Mouse (Mus musculus) stomach, postnatal 0 days (tissue): Measurements from ENCODE around the gene Skor1. TPM values are rescaled to one million over a fixed set of nuclear protein-coding genes. Genes with fewer than 3 reads are reported as not detected.

ENCODE experiments used
- ATAC-seq: fragments of 200-750 bp; cut with Nextera tagmentation; 2 replicates; pipeline ENCODE4 v1.8.0; 2017; ENCODE audit not compliant: low FRiP score, low TSS enrichment
- DNase-seq: peaks from one replicate; pipeline ENCODE4 v3.0.0-alpha.2; 2016; ENCODE audit warnings: low spot score
- H3K27ac ChIP-seq: fragments of 300-500 bp; sonication (generic); replicated peaks from 2 replicates; pipeline ENCODE4 v1.5.1; 2014; ENCODE audit warnings: mild to moderate bottlenecking, control low read depth
- H3K27me3 ChIP-seq: fragments of 300-500 bp; sonication (generic); 2 replicates; pipeline ENCODE4 v1.6.1; 2014; ENCODE audit warnings: low read length; ENCODE audit not compliant: control insufficient read depth, insufficient read depth
- H3K36me3 ChIP-seq: fragments of 300-500 bp; sonication (generic); 2 replicates; pipeline ENCODE4 v1.6.1; 2014; ENCODE audit warnings: low read length, mixed read lengths; ENCODE audit not compliant: control insufficient read depth, insufficient read depth
- H3K4me1 ChIP-seq: fragments of 300-500 bp; sonication (generic); replicated peaks from 2 replicates; pipeline ENCODE4 v1.6.1; 2014; ENCODE audit warnings: antibody characterized with exemption; ENCODE audit not compliant: control insufficient read depth, insufficient read depth
- H3K4me2 ChIP-seq: fragments of 300-500 bp; sonication (generic); replicated peaks from 2 replicates; pipeline ENCODE4 v1.6.1; 2014; ENCODE audit warnings: low read depth, mild to moderate bottlenecking, control low read depth, moderate library complexity
- H3K4me3 ChIP-seq: fragments of 300-500 bp; sonication (generic); 2 replicates; pipeline ENCODE4 v1.5.1; 2014; ENCODE audit warnings: low read depth, low read length, control low read depth
- H3K9ac ChIP-seq: fragments of 300-500 bp; sonication (generic); 2 replicates; pipeline ENCODE4 v1.6.1; 2014; ENCODE audit warnings: mild to moderate bottlenecking, low read length, control low read depth, mixed read lengths
- H3K9me3 ChIP-seq: fragments of 300-500 bp; sonication (generic); 2 replicates; pipeline ENCODE4 v1.6.1; 2016; ENCODE audit warnings: low read length; ENCODE audit not compliant: control insufficient read depth
- CTCF ChIP-seq: IDR thresholded peaks from 2 replicates; pipeline ENCODE4 v1.5.1; 2016; ENCODE audit warnings: antibody characterized with exemption, low read depth, mild to moderate bottlenecking, moderate library complexity
- EP300 ChIP-seq: optimal IDR thresholded peaks from 2 replicates; pipeline ENCODE3; 2016; ENCODE audit warnings: antibody characterized with exemption
- WGBS: fragments of 180-500 bp; shearing (Covaris S2); extraction: QIAGEN DNeasy Blood & Tissue Kit; methylation state at CpG from one replicate; pipeline ENCODE4 v1.1.7; 2014; 5-methylcytosine and 5-hydroxymethylcytosine counted together
- polyA plus RNA-seq: library from polyadenylated mRNA; unstranded; fragments of >200 nt; fragmentation: Nextera tagmentation; extraction: Ambion mirVana; gene quantifications from 2 replicates; pipeline ENCODE4 v1.2.1, GENCODE M21; 2015

Skor1 gene
- polyA plus RNA-seq, 1 experiment from 2014 or later: not detected

DNA sequence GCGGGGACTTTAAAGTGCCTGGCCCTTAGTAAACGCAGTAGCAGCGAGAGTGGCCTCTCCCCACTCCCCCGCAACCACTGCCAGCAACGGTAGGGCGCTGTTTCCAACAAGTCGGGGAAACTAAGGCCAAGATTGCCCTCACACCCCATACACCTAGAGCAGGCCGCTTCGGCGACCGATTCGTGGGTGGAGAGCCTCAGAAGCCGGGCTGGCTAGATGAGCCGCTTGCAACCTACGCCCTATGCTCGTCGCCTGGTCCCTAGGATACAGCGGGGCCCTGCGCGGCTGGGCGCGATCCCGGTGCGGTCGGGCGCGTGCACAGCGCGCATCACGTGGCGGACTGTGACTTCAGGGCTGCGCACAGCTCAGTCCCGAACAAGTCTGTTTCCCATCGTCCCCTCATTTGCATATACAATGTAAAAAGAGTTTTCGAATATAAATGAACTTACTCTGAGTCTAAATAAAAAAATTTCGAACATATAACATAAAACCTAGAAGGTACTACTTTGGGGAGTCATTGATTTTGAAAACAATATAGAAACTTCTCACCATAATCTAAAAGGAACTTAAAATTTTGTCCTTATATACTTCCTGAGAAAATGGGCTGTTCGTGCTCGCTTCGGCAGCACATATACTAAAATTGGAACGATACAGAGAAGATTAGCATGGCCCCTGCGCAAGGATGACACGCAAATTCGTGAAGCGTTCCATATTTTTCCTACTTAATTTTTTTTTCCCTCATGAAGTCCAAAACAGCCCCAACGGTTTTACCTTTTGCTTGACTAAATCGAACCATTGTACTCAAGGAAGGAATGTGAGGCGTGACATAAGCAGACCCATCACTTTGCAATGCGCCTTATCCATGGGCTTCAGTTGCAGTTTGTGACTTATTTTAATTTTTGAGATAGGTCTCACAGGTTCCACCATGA is 15.8 kb downstream of the Skor1 start:
- H3K36me3 ChIP-seq: no peaks in the 10 kb centered on the region
- peak; percentile 95 for DNase-seq
- H3K4me1 ChIP-seq: 0 out of 2 replicates have a peak, but pooled peaks cover 4% of the 10 kb centered on the region
- H3K9ac ChIP-seq: peak overlapping the region; percentile 80
- peak overlapping the region; percentile 85 for H3K4me2 ChIP-seq
- H3K27ac ChIP-seq: peak overlapping the region; percentile 87
- H3K9me3 ChIP-seq: no peaks in the 10 kb centered on the region
- ATAC-seq: peak; percentile 98
- H3K27me3 ChIP-seq: peaks cover 6% of the 10 kb centered on the region; the same call in 1 of the 2 replicates
- WGBS: 1% methylated on average over 48 of the region's 48 CpGs
- TF ChIP-seq EP300: no peak
- 0 out of 2 replicates have a peak, but pooled peaks have one; percentile 4 for TF ChIP-seq CTCF
- peak overlapping the region; percentile 66 for H3K4me3 ChIP-seq

DNA sequence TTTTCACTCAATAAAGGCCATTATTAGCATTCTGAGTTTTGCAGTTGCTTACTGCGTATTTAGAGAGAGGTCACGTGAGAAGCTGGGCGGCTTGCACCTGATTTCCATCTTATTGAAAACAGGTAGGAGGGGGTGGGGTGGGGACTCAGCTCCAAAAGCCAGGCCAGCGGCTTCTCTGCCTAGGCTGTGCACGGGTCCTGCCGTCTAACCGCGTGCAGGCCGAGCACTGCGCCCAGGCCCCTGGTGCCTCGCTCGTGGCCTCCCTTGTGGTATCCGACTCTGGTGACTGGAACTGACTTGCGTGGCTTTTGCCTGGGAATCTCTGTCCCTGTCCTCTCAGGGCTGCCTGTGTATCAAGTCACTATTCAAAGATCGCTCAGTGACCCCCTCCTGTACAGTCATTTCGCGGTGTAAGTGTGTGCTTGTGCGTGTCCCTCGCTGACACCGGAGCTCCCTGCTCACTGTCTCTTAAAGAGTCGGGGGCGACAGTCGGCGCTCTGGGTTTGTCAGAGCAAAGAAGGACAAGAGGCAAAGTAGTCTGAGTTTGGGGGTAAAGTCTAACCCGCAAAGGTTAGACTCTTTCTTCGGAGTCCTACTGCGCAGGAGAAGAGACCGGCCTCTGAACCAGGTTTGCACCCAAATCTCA is 16.7 kb downstream of the Skor1 start:
- peak overlapping the region; percentile 87 for H3K27ac ChIP-seq
- peaks cover 3% of the 10 kb centered on the region; the same call in 1 of the 2 replicates for H3K27me3 ChIP-seq
- H3K4me1 ChIP-seq: 0 out of 2 replicates have a peak, but pooled peaks cover 4% of the 10 kb centered on the region
- H3K9ac ChIP-seq: peak overlapping the region; percentile 80
- WGBS: 11% methylated on average over 28 of the region's 28 CpGs
- H3K4me2 ChIP-seq: peak overlapping the region; percentile 85
- TF ChIP-seq CTCF (no peak), EP300 (no peak)
- ATAC-seq (peak; percentile 24; the same call in 1 of the 2 replicates), DNase-seq (peak; percentile 56)
- H3K9me3 ChIP-seq: no peaks in the 10 kb centered on the region
- peak overlapping the region; percentile 66 for H3K4me3 ChIP-seq
- H3K36me3 ChIP-seq: no peaks in the 10 kb centered on the region

DNA sequence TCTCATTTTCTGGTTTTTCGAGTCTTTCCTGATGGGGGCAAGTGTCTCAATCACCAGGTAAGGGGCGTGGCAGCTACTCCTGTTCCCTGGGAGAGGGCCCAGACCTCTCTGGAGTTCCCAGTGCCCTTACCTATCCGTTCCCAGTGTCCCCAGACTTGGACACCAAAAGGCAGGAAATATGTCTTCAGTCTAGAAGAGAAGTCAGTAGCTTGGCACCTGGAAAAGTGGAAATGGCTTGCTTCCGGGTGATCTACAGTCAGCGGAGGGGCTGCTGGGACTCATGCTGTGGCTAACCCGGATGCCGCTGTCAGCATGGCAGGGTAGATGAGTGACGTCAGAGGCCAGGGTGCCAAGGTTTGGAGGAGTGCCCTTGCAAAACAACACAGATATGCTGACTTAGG is 19.1 kb downstream of the Skor1 start:
- H3K4me2 ChIP-seq: no peak overlapping the region
- TF ChIP-seq EP300: no peak
- TF ChIP-seq CTCF: no peak
- H3K27me3 ChIP-seq: peaks cover 1% of the 10 kb centered on the region; the same call in 1 of the 2 replicates
- 0 out of 2 replicates have a peak, but pooled peaks cover 4% of the 10 kb centered on the region for H3K4me1 ChIP-seq
- H3K27ac ChIP-seq: 0 out of 2 replicates have a peak overlapping the region, but pooled peaks have one; percentile 14
- H3K36me3 ChIP-seq: no peaks in the 10 kb centered on the region
- H3K9me3 ChIP-seq: no peaks in the 10 kb centered on the region
- H3K4me3 ChIP-seq: no peak overlapping the region
- DNase-seq (no peak), ATAC-seq (no peak)
- H3K9ac ChIP-seq: no peak overlapping the region
- WGBS: 69% methylated on average over 8 of the region's 8 CpGs

DNA sequence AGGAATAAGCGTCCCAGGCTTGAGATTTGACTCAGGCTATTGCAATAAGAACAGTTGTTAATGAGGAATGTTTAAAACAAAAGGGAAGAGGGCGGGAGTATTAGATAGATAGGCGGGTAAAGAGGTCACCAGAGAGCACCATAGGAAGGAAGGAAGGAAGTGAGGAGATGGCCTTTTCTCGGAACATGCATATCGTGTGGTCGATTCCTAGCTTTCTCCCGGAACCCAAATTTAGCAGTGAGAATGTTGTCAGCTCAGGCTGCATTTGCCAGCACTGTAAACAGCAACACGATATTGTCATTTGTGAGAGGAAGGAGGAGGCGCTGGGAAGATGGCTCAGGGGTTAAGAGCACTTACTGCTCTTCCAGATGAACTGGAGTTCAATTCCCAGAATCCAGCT is 24.2 kb downstream of the Skor1 start:
- H3K4me2 ChIP-seq: no peak overlapping the region; the same call in 1 of the 2 replicates
- DNase-seq: no peak
- no peak overlapping the region for H3K4me3 ChIP-seq
- H3K9me3 ChIP-seq: no peaks in the 10 kb centered on the region
- no peaks in the 10 kb centered on the region for H3K36me3 ChIP-seq
- H3K9ac ChIP-seq: no peak overlapping the region
- no peaks in the 10 kb centered on the region for H3K4me1 ChIP-seq
- H3K27me3 ChIP-seq: no peaks in the 10 kb centered on the region
- ATAC-seq: no peak
- no peak overlapping the region for H3K27ac ChIP-seq
- WGBS: 38% methylated on average over 9 of the region's 9 CpGs
- TF ChIP-seq CTCF: no peak

DNA sequence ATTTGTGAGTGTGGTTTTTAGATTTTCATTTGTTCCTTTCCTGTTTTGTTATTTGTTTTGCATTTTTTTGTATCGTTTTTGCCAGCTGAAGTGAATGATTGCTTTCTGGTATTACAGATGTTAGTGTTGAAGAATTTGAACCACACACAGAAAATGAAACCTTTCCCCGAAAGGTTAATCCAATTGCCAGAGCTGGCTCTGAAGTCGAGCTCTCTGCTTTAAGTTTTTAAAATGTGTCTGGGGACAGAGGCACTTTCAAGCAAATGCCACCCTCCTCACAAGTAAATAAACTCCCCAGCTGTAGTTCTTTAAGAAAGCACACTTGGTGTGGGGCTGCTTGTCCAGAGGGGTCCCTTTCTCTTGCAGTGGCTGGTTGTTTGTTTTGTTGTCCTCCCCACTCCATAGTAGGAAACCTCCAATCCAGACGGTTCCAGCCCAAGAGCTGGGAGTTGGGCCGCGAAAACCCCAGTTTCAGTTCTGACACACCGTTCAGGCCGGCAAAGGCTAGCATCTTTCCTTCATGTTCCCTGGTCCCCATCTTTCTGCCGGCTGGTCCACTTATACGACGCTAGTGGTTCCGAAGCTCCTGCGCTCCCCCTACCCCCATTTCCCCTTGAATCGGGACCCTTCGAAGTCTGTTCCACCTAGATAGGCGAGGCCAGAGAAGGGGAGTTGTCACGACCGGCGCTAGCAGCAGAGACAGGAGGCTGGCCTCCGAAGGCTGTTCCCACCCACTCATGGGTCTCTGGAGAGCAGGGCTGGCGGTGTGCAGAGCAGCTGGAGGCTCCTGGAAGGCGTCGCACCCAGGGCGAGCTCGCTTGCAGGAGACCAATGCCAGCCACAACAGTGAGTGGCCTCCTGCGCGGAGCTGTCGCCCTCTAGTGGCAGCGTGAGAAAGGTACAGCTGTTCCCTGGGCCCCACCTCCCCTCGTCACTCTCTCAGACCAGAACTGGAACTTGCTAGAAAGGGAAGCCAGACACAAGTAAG is 25.0 kb downstream of the Skor1 start:
- H3K27ac ChIP-seq: peak overlapping the region; percentile 86

More for the DNA sequence above, 25.0 kb downstream of the Skor1 start:
- no peaks in the 10 kb centered on the region for H3K4me1 ChIP-seq
- no peaks in the 10 kb centered on the region for H3K36me3 ChIP-seq
- TF ChIP-seq EP300: no peak
- TF ChIP-seq CTCF: peak; percentile 100
- 5% methylated on average over 30 of the region's 30 CpGs for WGBS
- H3K4me3 ChIP-seq: peak overlapping the region; percentile 52
- no peaks in the 10 kb centered on the region for H3K9me3 ChIP-seq
- H3K4me2 ChIP-seq: peak overlapping the region; percentile 84
- ATAC-seq: peak; percentile 97
- H3K27me3 ChIP-seq: no peaks in the 10 kb centered on the region
- peak; percentile 94 for DNase-seq
- peak overlapping the region; percentile 67 for H3K9ac ChIP-seq
